Mouse (Mus musculus): ENCODE data around the gene Treml2. TPM values are rescaled to one million over a fixed set of nuclear protein-coding genes. Genes with fewer than 3 reads are reported as not detected.
"Not testable (repeated sequence)": the region's sequence is repeated elsewhere in the genome, so short reads cannot be mapped to it uniquely, and the experiment has no call there.

Treml2 gene
- polyA plus RNA-seq, 1 experiment from 2014 or later: 0.21 TPM

GRCm38 (mm10) chr17:48332524-48332923, 33.2 kb downstream of the Treml2 start:
- Histone ChIP-seq H3K9me3 (no peaks in the 10 kb centered on the region), H3K4me3 (no peak overlapping the region), H3K27me3 (no peaks in the 10 kb centered on the region), H3K9ac (no peak overlapping the region), H3K4me1 (replicated peaks) (no peaks in the 10 kb centered on the region), H3K36me3 (no peaks in the 10 kb centered on the region), H3K4me2 (no peak overlapping the region), H3K27ac (replicated peaks) (no peak overlapping the region)
- 95% methylated on average over 2 of the region's 2 CpGs for WGBS
- no peak for ATAC-seq (ENCODE audit: low FRiP score, low read depth)

- Histone ChIP-seq H3K9ac (no peak overlapping the region), H3K36me3 (no peaks in the 10 kb centered on the region), H3K4me2 (no peak overlapping the region), H3K27ac (replicated peaks) (no peak overlapping the region), H3K27me3 (no peaks in the 10 kb centered on the region), H3K4me1 (replicated peaks) (no peaks in the 10 kb centered on the region), H3K9me3 (no peaks in the 10 kb centered on the region), H3K4me3 (no peak overlapping the region)
- no peak for ATAC-seq (ENCODE audit: low FRiP score, low read depth)
- 90% methylated on average over 4 of the region's 4 CpGs for WGBS
These were observed 34.9 kb downstream of the Treml2 start for GRCm38 (mm10) chr17:48334186-48334585.

GRCm38 (mm10) chr17:48336857-48337256, 37.6 kb downstream of the Treml2 start:
- Histone ChIP-seq H3K4me3 (no peak overlapping the region), H3K27me3 (no peaks in the 10 kb centered on the region), H3K36me3 (no peaks in the 10 kb centered on the region), H3K27ac (replicated peaks) (no peak overlapping the region), H3K9me3 (no peaks in the 10 kb centered on the region), H3K9ac (no peak overlapping the region), H3K4me1 (replicated peaks) (no peaks in the 10 kb centered on the region), H3K4me2 (no peak overlapping the region)
- 2% methylated on average over 6 of the region's 6 CpGs for WGBS
- no peak for ATAC-seq (ENCODE audit: low FRiP score, low read depth)

- H3K27me3 ChIP-seq: no peaks in the 10 kb centered on the region
- no peaks in the 10 kb centered on the region for H3K9me3 ChIP-seq
- no peaks in the 10 kb centered on the region for H3K4me1 ChIP-seq (replicated peaks)
- no peak for ATAC-seq (ENCODE audit: low FRiP score, low read depth)
- 81% methylated on average over 1 of the region's 1 CpGs for WGBS
- no peak overlapping the region for H3K9ac ChIP-seq
- H3K4me3 ChIP-seq: no peak overlapping the region
- no peak overlapping the region for H3K27ac ChIP-seq (replicated peaks)
- no peaks in the 10 kb centered on the region for H3K36me3 ChIP-seq
- H3K4me2 ChIP-seq: no peak overlapping the region
These were observed 41.0 kb downstream of the Treml2 start for GRCm38 (mm10) chr17:48340267-48340666.

GRCm38 (mm10) chr17:48341947-48342346, 42.6 kb downstream of the Treml2 start:
- Histone ChIP-seq H3K4me3 (no peak overlapping the region), H3K36me3 (no peaks in the 10 kb centered on the region), H3K4me1 (replicated peaks) (no peaks in the 10 kb centered on the region), H3K27ac (replicated peaks) (no peak overlapping the region), H3K4me2 (no peak overlapping the region), H3K9me3 (no peaks in the 10 kb centered on the region), H3K27me3 (no peaks in the 10 kb centered on the region), H3K9ac (no peak overlapping the region)
- ATAC-seq (ENCODE audit: low FRiP score, low read depth): no peak
- WGBS: 85% methylated on average over 3 of the region's 3 CpGs

- no peak for ATAC-seq (ENCODE audit: low FRiP score, low read depth)
- Histone ChIP-seq H3K4me3 (no peak overlapping the region), H3K9ac (no peak overlapping the region), H3K27ac (replicated peaks) (no peak overlapping the region), H3K4me1 (replicated peaks) (no peaks in the 10 kb centered on the region), H3K36me3 (no peaks in the 10 kb centered on the region), H3K27me3 (no peaks in the 10 kb centered on the region), H3K9me3 (no peaks in the 10 kb centered on the region), H3K4me2 (no peak overlapping the region)
- WGBS: 96% methylated on average over 2 of the region's 2 CpGs
These were observed 43.8 kb downstream of the Treml2 start for GRCm38 (mm10) chr17:48343065-48343464.

GRCm38 (mm10) chr17:48345824-48346223, 46.5 kb downstream of the Treml2 start:
- H3K27me3 ChIP-seq: no peaks in the 10 kb centered on the region
- no peak for ATAC-seq (ENCODE audit: low FRiP score, low read depth)

GRCm38 (mm10) chr17:48346231-48346630, 46.9 kb downstream of the Treml2 start, which contains the start of gene Trem2:
TSS of gene Trem2 (plus strand) at chr17:48346401.
- 83% methylated on average over 5 of the region's 5 CpGs for WGBS

More at GRCm38 (mm10) chr17:48345824-48346223, 46.5 kb downstream of the Treml2 start:
- Histone ChIP-seq H3K9me3 (no peaks in the 10 kb centered on the region), H3K9ac (no peak overlapping the region), H3K4me2 (no peak overlapping the region), H3K4me3 (no peak overlapping the region), H3K36me3 (no peaks in the 10 kb centered on the region), H3K27ac (replicated peaks) (no peak overlapping the region), H3K4me1 (replicated peaks) (no peaks in the 10 kb centered on the region)
- 84% methylated on average over 4 of the region's 4 CpGs for WGBS

GRCm38 (mm10) chr17:48346834-48347233, 47.5 kb downstream of the Treml2 start:
- no peak for ATAC-seq (ENCODE audit: low FRiP score, low read depth)
- Histone ChIP-seq H3K27me3 (no peaks in the 10 kb centered on the region), H3K4me1 (replicated peaks) (no peaks in the 10 kb centered on the region), H3K27ac (replicated peaks) (no peak overlapping the region), H3K9ac (no peak overlapping the region), H3K4me2 (no peak overlapping the region), H3K36me3 (no peaks in the 10 kb centered on the region), H3K4me3 (no peak overlapping the region), H3K9me3 (no peaks in the 10 kb centered on the region)
- WGBS: 79% methylated on average over 4 of the region's 4 CpGs

More at GRCm38 (mm10) chr17:48346231-48346630, 46.9 kb downstream of the Treml2 start, which contains the start of gene Trem2:
- Histone ChIP-seq H3K9ac (no peak within 1 kb of the TSS), H3K36me3 (no peaks in the 10 kb centered on the region), H3K4me3 (no peak within 1 kb of the TSS), H3K4me1 (replicated peaks) (no peaks in the 10 kb centered on the region), H3K27me3 (no peaks in the 10 kb centered on the region), H3K4me2 (no peak within 1 kb of the TSS), H3K27ac (replicated peaks) (no peak within 1 kb of the TSS), H3K9me3 (no peaks in the 10 kb centered on the region)
- ATAC-seq (ENCODE audit: low FRiP score, low read depth): no peak

GRCm38 (mm10) chr17:48347287-48347686, 48.0 kb downstream of the Treml2 start:
- Histone ChIP-seq H3K9me3 (no peaks in the 10 kb centered on the region), H3K36me3 (no peaks in the 10 kb centered on the region), H3K4me2 (no peak overlapping the region), H3K4me3 (no peak overlapping the region), H3K27ac (replicated peaks) (no peak overlapping the region), H3K27me3 (no peaks in the 10 kb centered on the region), H3K9ac (no peak overlapping the region), H3K4me1 (replicated peaks) (no peaks in the 10 kb centered on the region)
- ATAC-seq (ENCODE audit: low FRiP score, low read depth): no peak
- 80% methylated on average over 2 of the region's 2 CpGs for WGBS

GRCm38 (mm10) chr17:48350681-48351193, 51.4 kb downstream of the Treml2 start:
- Histone ChIP-seq H3K27me3 (no peaks in the 10 kb centered on the region), H3K4me3 (no peak overlapping the region), H3K4me1 (replicated peaks) (no peaks in the 10 kb centered on the region), H3K27ac (replicated peaks) (no peak overlapping the region), H3K9ac (no peak overlapping the region), H3K9me3 (no peaks in the 10 kb centered on the region), H3K36me3 (no peaks in the 10 kb centered on the region), H3K4me2 (no peak overlapping the region)
- WGBS: 80% methylated on average over 5 of the region's 5 CpGs
- no peak for ATAC-seq (ENCODE audit: low FRiP score, low read depth)

- not testable (repeated sequence) for H3K9me3 ChIP-seq; H3K9ac ChIP-seq; H3K36me3 ChIP-seq; H3K27me3 ChIP-seq; H3K4me1 ChIP-seq (replicated peaks); H3K27ac ChIP-seq (replicated peaks); ATAC-seq (ENCODE audit: low FRiP score, low read depth); H3K4me3 ChIP-seq; H3K4me2 ChIP-seq
- WGBS: 63% methylated on average over 7 of the region's 7 CpGs
These were observed 53.7 kb downstream of the Treml2 start for GRCm38 (mm10) chr17:48352976-48353375.

GRCm38 (mm10) chr17:48355822-48356221, 56.5 kb downstream of the Treml2 start:
- Histone ChIP-seq H3K36me3 (no peaks in the 10 kb centered on the region), H3K9ac (no peak overlapping the region), H3K9me3 (no peaks in the 10 kb centered on the region), H3K27ac (replicated peaks) (no peak overlapping the region), H3K4me3 (no peak overlapping the region), H3K4me2 (no peak overlapping the region), H3K4me1 (replicated peaks) (no peaks in the 10 kb centered on the region), H3K27me3 (no peaks in the 10 kb centered on the region)
- no peak for ATAC-seq (ENCODE audit: low FRiP score, low read depth)
- 93% methylated on average over 3 of the region's 3 CpGs for WGBS

Data from hindbrain, embryonic 15.5 days (tissue).